Mouse (Mus musculus): Measurements from ENCODE around the gene Vmn2r50.
"Not testable (repeated sequence)": the region's sequence is repeated elsewhere in the genome, so short reads cannot be mapped to it uniquely, and the experiment has no call there.

The Vmn2r50 gene

GRCm38 (mm10) chr7:10053196-10053595 is at the start of gene Vmn2r50:
Gene Vmn2r50 (minus strand): TSS chr7:10053296.
- not testable (repeated sequence) for DNase-seq

DNA sequence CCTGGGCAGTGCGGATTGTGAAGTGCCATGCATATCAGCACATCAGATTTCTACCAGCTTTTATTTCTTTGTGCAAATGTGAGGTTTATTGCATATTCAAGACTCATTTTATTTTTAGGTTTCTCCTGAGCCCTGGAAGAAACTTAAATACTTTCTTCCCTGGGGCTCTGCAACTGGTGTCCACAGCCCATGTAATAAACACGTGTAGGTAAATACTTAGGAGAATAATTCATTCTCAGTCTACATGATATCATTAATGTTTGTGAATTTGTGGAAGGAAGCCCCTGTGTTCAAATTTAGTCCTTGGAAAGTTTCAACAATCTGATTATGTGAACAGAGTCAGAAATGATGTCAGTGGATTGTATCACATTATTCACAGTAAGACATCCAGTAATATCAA is 60.9 kb downstream of the Vmn2r50 start, which contains the start of gene Vmn2r49:
TSS of gene Vmn2r49 (minus strand) at position 101 of the 400 bp plus-strand sequence.
- DNase-seq: not testable (repeated sequence)
